Comparison of ENCODE assay signal across 19 mouse cellular contexts in the genomic region with DNA sequence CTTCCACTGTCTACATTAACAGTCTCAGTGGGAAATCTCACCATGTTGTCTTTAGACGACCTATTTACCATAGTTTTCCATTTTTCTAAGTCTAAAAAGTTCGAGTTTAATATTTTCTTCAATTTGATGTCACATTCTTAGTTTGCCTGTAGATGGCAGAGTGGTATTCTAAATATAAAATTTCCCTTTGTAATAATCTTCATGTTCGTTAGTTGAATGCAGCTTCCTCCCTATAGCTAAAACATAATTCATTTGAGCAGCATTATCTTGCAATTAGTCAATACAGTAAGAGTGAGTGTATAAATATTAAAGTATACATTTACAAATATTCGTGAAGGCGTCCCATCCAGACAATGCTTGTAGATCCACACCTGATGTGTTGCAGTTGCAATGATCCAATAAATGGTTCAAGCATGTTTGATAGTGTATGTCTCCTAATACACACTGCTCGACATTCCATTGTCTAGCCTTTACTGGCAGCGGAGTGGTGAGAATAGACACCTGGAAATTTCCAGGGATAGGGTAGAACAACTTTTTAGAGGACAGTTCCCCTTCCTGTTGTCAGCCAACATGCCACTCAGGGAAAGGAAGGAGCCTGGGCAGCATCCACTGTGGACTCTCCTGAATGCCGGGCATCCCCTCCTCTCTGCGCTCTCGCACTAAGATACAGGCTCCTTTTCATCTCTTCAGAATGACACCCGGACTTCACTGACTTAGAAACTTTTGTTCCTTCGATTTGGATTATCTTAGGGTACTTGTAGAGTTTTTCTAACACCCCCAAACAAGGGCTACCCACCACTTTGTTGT.
A peak's percentile ranks its signal among the peaks of the same experiment; 100 is the strongest.
DNase-seq lines count a peak whose midpoint lies in the region; ATAC-seq and TF ChIP-seq lines count a peak whose summit lies in the region.
"Had no signal": no experiment of that assay in that cellular context is flagged by ENCODE, and none has a peak within 500 bp of the region (broad histone marks: within the 10 kb centered on the region; RNA-seq: fewer than 3 reads in every experiment).

No protein-coding gene starts in this region.

- no peaks in the 10 kb centered on the region for H3K36me3 ChIP-seq in limb, embryonic 14.5 days (ENCODE audit: control insufficient read depth, insufficient read depth, low read length)
- H3K36me3 ChIP-seq in limb, embryonic 10.5 days: no peaks in the 10 kb centered on the region
- H3K36me3 ChIP-seq: embryonic facial prominence, embryonic 15.5 days; liver, embryonic 13.5 days had no signal

- no peak for TF ChIP-seq POLR2A in limb, embryonic 14.5 days (IDR thresholded peaks at IDR 0.05; ENCODE audit: borderline replicate concordance, extremely low read depth, insufficient read depth, insufficient read length)
- no peak for TF ChIP-seq POLR2A in brain, embryonic 14.5 days (IDR thresholded peaks at IDR 0.05; ENCODE audit: borderline replicate concordance, extremely low read depth, insufficient read depth, insufficient read length, poor library complexity, severe bottlenecking)

- no peaks in the 10 kb centered on the region for H3K9me3 ChIP-seq in limb, embryonic 14.5 days (ENCODE audit: control insufficient read depth, low read length)
- H3K9me3 ChIP-seq in limb, embryonic 10.5 days (replicated peaks): no peaks in the 10 kb centered on the region
- H3K9me3 ChIP-seq: embryonic facial prominence, embryonic 15.5 days; liver, embryonic 13.5 days; megakaryocyte, embryonic 14.5 days had no signal

- no peak for ATAC-seq in limb, embryonic 14.5 days (ENCODE audit: low FRiP score, low read depth)

- H3K4me3 ChIP-seq in gastrocnemius, adult 2 months: no peak overlapping the region
- no peak overlapping the region for H3K4me3 ChIP-seq in limb, embryonic 14.5 days (replicated peaks; ENCODE audit: low read length)
- H3K4me3 ChIP-seq in limb, embryonic 10.5 days: no peak overlapping the region
- H3K4me3 ChIP-seq: embryonic facial prominence, embryonic 15.5 days; liver, embryonic 13.5 days; megakaryocyte, embryonic 14.5 days had no signal

- 77% methylated on average over 12 of the region's 12 CpGs for WGBS in limb, embryonic 14.5 days
- WGBS in limb, embryonic 10.5 days: 83% methylated on average over 12 of the region's 12 CpGs

- H3K4me1 ChIP-seq in limb, embryonic 14.5 days (ENCODE audit: control insufficient read depth, insufficient read depth, low read length): no peaks in the 10 kb centered on the region
- 0 out of 2 replicates have a peak, but pooled peaks cover 4% of the 10 kb centered on the region for H3K4me1 ChIP-seq in limb, embryonic 10.5 days
- H3K4me1 ChIP-seq: embryonic facial prominence, embryonic 15.5 days; liver, embryonic 13.5 days; megakaryocyte, embryonic 14.5 days had no signal

- no peak overlapping the region for H3K4me2 ChIP-seq in limb, embryonic 14.5 days (replicated peaks; ENCODE audit: low read depth, low read length, severe bottlenecking)
- H3K4me2 ChIP-seq: embryonic facial prominence, embryonic 15.5 days; liver, embryonic 13.5 days had no signal

- H3K27me3 ChIP-seq in limb, embryonic 14.5 days (ENCODE audit: control insufficient read depth, insufficient read depth, low read length): no peaks in the 10 kb centered on the region
- no peaks in the 10 kb centered on the region for H3K27me3 ChIP-seq in limb, embryonic 10.5 days (ENCODE audit: low read depth, poor library complexity, severe bottlenecking)
- H3K27me3 ChIP-seq: embryonic facial prominence, embryonic 15.5 days; liver, embryonic 13.5 days; megakaryocyte, embryonic 14.5 days had no signal

- peak; percentile 4; the same call in 1 of the 2 replicates for TF ChIP-seq CTCF in gastrocnemius, adult 2 months (IDR thresholded peaks at IDR 0.05)
- TF ChIP-seq CTCF in brain, embryonic 14.5 days (IDR thresholded peaks at IDR 0.05; ENCODE audit: borderline replicate concordance, extremely low read depth, insufficient read depth, insufficient read length): no peak

- H3K9ac ChIP-seq in limb, embryonic 14.5 days (ENCODE audit: low read depth, low read length, severe bottlenecking): no peak overlapping the region
- H3K9ac ChIP-seq: embryonic facial prominence, embryonic 15.5 days; liver, embryonic 13.5 days had no signal

- H3K27ac ChIP-seq in gastrocnemius, adult 2 months: no peak overlapping the region
- H3K27ac ChIP-seq in limb, embryonic 14.5 days (replicated peaks; ENCODE audit: low read depth, low read length): no peak overlapping the region
- no peak overlapping the region for H3K27ac ChIP-seq in limb, embryonic 10.5 days
- H3K27ac ChIP-seq: embryonic facial prominence, embryonic 15.5 days; liver, embryonic 13.5 days had no signal

- DNase-seq in gastrocnemius, adult 2 months: no peak
- no peak for DNase-seq in gastrocnemius, adult 8-10 months (ENCODE audit: low spot score in 2 of 2)
- peak; percentile 14 for DNase-seq in limb, embryonic 14.5 days (ENCODE audit: low spot score)
- no peak for DNase-seq in limb, embryonic 10.5 days (ENCODE audit: low spot score)
- peak; percentile 32 for DNase-seq in 416B (ENCODE audit: low read depth)
- peak; percentile 53 for DNase-seq in brain, embryonic 14.5 days (ENCODE audit: low read depth)
- no peak for DNase-seq in testis, postnatal 14 days (ENCODE audit: low spot score)
- DNase-seq in spleen, adult 18-20 months: no peak
- DNase-seq: cerebellum, postnatal 14 days; embryo, embryonic 11 days; gastrocnemius, postnatal 14 days; kidney, adult 9 months; layer of hippocampus, postnatal 36 days; left cerebral cortex, postnatal 4 days; liver, embryonic 13.5 days; right cerebral cortex, postnatal 14 days; thymus, postnatal 25 days had no signal

- intact Hi-C loops in gastrocnemius, adult 2 months (cut with DNase I): no loop called here

Comparison
In these comparisons a context has a peak if more than half of its experiments do, and no peak if none do; other contexts are left out.
1. DNase-seq: peak in limb, embryonic 14.5 days (single experiment), 416B (single experiment) and brain, embryonic 14.5 days (single experiment); none in gastrocnemius, adult 2 months (single experiment), gastrocnemius, adult 8-10 months (0 of 2), limb, embryonic 10.5 days (single experiment), testis, postnatal 14 days (single experiment) and spleen, adult 18-20 months (0 of 2).